Mouse (Mus musculus) heart, postnatal 25 days (tissue): ENCODE measurements around the gene Prr5l. TPM values are rescaled to one million over a fixed set of nuclear protein-coding genes. Genes with fewer than 3 reads are reported as not detected.

ENCODE experiments used
- DNase-seq: peaks from one replicate; pipeline ENCODE4 v3.0.0; 2022; ENCODE audit warnings: low spot score
- intact Hi-C: fragments of 180-260 bp; cut with DNase I; formaldehyde crosslinking; loops from one replicate; pipeline ENCODE4 v1.15.1; 2025
- total RNA-seq, 2 experiments: library from RNA; stranded (reverse); gene quantifications; 2 replicates each; pipeline ENCODE4 v1.2.3; 2021

The Prr5l gene
- 1 to 10 TPM in 1 of 2 experiments, under 1 TPM in 1; 0.64 to 2.5 TPM for total RNA-seq

DNA sequence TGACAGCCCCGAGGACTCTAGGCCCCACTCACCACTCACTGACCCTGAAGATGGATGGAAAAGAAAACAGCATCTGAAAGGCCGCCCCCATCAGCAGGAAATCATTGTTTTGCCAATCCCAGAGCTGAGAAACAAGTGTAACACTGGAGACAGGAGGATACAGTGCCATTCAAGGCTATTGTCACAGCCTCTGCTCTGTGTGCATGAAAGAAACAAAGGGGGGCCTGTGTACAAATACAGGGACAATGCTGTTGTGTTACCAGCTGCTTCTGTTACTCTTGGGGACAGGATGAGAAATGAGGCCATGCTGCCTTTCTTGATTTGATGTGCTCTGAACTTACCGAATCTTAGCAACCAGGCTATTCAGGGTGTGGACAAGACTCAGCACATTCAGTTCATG lies at the start of gene Prr5l:
TSS of gene Prr5l (minus strand) at position 30 of the 400 bp plus-strand sequence.
- intact Hi-C loops = no loop called here
- no peak for DNase-seq

DNA sequence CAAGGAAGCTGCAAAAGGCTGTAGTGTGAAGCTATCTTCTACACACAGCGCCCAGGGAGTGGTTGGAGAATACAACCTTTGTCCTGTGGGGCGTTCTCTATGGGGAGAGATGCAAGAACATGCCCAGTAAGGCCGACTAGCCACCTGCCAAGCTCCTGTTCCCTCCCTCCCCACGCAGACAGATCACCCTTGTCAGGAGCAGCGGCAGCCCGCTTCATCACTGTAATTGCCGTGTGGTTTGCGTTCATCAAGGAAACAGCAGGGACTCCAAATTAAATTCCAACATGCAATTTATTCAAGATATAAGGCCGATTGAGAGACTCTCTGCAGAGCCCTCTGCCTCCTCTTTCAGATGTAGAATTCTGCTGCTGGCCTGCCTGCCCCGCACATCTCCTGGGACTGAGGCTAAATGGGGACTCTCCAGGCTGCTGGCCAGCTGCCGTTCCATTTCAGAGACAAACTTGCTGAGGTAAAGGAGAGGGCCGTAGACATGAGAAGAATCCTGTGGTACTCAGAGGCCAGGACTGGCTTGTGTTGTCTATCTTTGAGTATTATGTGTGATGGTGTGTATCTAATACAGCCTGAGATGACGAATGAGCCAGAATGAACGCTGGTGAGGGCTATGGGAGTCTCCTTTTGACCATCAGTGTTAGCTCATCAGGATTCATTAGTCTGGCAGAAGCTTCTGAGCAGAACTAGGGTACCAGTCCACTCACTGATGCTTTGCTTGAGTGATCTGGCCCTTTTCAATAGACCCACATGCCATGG lies 49.5 kb upstream of the Prr5l start:
- intact Hi-C loops = no loop called here
- DNase-seq = no peak

DNA sequence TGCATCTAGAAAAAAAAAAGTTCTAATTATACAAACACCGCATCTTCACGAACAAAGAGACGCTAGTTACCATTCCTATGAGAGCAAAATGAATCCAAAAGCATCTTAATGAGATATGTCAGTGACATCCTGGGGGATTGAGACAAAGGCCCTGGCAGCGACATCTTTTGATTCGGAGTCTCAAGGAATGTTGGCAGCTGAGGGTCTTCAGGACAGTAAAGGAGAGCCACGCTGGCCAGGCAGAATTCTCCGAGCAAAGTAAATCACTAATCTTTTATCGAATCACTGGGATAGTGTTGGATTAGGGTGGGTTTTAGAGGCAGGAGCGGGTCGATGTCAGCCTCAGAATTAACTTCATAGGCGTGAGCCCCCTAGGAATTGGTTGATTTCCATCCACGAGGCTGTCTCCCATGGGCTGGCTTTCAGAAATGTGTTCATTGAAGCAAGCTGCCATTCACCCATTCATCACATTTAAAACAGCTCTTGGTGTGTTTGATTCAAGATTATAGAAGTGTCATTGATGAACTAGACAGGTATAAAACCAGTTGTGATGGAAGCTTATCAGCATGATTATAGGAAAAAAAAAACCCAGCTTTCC lies 42.9 kb upstream of the Prr5l start:
- intact Hi-C loops = no loop called here
- no peak for DNase-seq

DNA sequence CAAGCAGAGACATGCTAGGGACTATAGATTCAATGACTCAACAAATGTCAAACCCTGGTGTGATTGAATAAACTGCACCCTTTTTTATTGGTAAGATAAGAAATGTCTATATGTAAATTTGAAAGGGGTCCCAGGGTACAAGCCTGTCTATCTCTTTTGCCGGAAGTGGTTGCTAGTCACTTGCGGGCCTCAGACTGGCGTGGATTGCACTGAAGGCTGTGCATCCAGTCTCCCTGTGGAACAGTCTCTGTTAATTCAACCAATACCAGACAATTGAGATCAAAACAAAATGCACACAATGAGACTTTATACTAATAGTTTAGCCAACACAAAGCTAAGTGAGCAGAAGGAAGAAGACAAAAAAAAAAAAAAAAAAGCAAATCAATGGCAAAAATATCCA lies 42.4 kb upstream of the Prr5l start:
- intact Hi-C loops = no loop called here
- no peak for DNase-seq

DNA sequence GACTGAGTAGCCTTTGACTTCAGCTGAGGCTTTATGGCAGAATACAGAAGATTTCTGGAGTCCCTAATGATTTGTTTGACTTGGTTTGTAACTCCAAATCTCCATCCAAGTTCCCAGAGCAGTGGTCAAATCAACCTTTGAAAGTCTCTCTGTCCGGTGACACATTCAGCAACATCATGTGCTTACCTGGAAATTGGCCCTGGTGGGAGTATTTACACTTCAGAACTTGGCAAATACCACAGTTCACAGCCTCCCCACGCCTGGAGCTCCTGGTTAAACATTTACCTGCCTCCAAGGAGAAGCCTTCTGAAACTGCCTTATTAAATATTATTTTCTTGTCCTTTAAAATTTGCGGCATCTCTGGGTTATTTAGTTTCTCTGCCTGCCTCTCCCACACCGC lies 40.4 kb upstream of the Prr5l start:
- intact Hi-C loops = no loop called here
- no peak for DNase-seq

DNA sequence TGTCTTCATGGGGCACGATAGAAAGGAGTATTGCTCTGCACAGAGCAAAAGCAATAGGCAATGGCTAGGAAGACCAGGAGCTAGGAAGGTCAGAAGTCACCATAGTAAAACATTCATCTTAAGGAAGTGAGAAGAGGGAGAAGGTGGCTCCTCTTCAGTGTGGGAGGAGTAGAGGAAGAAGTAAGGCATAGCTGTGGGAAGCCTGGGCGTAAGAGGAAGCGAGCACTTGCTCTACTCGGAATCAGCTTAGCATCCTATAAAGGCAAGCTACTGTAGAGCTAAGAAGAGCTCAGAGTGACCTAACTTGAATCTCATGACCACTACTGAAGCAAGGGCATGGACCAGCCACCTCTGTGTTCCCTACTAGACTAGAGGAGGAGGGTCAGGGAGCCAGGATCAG lies 39.5 kb upstream of the Prr5l start:
- no peak for DNase-seq
- intact Hi-C loops = no loop called here

DNA sequence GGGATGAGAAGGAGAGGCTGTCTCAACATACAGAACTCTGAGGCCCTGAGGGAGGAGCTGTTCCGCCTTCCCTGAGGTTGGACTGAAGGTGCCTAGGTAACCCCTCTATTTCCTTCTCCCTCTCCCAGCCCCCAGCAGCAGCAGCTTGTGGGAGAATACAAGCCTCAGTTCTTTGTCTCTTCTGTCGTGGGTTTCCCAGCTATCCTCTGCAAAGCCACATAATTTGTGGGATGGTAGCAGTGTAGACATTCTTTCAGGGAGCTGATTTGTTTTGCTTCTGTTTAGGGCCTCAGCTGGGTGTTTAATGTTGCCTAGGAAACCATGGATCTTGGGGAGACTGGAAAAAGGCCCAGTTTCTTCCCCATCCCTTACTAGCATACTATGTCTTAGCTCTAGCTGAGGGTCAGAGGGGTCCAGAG lies 37.3 kb upstream of the Prr5l start:
- intact Hi-C loops = no loop called here

DNA sequence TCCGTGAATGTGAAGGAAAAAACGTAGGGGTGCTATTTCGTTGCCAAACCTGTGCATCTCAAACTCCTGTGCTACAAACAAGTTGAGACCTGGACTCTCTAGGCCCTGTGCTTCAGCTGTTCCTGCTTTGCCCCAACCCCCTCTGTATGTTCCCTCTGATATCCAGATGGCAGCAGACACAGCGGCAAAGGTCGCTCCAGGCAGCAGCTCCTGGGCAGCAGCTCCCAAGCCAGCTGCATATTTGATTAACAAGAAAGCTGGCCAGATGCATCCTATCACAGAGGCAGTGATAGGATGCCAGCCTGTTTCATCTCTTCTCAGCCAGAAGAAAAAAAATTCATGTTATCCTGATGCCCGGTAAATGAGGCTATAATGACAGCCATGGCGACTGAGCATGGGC lies 35.7 kb upstream of the Prr5l start:
- intact Hi-C loops = no loop called here
- no peak for DNase-seq

More for the DNA sequence above, 37.3 kb upstream of the Prr5l start:
- DNase-seq = no peak

DNA sequence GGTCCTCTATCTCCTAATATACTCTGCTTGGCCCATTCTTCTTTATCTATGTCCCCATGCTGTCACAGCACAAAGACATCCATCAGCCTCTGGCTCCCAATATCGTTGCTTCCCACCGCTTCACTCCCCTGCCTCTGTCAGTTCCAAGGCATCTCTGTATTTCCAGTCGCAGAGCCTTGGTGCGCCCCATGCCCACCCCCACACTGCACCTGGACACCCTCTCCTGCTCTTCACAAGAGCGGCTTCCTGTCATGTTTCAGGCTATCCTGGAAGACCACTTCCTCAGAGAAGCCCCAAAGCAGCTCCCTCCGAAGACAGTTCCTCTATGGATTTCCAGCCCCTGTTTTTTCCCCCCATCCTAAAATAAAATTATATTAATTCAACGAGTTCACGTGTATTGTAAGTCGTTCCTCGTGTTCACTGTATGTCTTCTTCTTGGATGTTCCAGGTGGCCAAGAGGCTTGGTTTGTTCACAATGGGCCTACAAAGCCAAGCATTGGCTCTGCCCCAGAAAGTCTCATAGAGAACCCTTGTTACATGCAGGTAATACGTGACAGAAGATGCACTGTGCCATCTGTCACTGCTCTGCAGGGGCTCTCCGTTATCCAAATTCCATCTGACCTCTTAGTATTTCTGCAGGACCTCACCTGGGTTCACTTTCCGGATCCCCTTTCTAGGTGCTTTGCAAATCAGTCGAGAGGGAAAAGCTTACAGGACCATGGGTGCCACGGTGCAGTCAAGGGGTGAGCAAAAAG lies 26.7 kb upstream of the Prr5l start:
- DNase-seq = no peak
- intact Hi-C loops = loop anchor here (5.0 to 10.0 kb wide), 3 partner anchors 128 to 385 kb away; no protein-coding TSS in a partner anchor

DNA sequence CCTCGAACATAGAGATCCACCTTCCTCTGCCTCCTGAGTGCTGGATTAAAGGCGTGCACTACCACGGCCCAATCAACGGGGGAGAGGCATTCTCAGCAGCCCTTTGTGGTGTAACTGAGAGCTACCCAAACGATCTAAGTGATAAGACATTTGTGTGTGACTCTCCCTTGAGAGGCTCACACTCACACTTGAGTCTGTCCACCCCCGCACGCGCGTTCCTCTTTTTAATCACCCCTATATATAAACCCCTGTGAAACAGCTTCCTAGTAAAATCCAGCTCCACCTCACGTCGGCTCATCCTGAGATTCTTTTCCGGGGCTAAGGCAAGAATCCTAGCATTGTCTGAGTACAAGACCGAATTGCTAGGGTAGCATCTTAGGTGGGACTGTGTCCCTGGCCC lies 25.9 kb upstream of the Prr5l start:
- DNase-seq = no peak
- intact Hi-C loops = loop anchor here (5.0 to 10.0 kb wide), 3 partner anchors 129 to 386 kb away; no protein-coding TSS in a partner anchor

DNA sequence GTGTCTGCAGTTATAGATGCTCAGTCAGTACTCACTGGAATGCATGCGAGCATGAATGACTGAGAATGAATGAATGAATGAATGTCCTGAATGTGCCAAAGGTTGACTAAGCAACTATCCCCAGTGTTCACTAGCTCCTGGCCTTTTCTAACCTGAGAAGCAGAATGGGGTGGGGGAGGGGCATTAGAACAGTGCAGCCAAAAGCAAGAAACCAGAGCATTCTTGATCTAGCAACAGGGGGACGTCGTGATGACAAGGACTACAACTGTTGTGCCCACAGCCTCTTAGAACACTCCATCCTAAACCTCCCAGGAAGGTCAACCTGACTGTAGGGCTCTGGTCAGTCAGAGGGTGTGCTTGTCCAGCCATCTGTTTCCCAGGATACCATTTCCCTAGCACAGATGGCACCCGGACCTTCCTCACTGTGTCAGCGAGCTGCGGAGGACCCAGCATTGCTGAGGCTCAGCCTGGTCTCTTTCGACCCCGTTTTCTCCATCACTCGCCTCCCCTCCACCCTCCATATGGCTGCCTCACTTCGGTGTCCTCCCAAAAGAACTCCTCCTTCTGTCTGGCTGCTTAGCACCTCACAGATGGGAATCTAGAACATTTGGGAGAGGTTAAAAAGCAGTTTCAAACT lies 24.7 kb upstream of the Prr5l start:
- intact Hi-C loops = loop anchor here (5.0 to 10.0 kb wide), 3 partner anchors 130 to 387 kb away; no protein-coding TSS in a partner anchor
- no peak for DNase-seq

DNA sequence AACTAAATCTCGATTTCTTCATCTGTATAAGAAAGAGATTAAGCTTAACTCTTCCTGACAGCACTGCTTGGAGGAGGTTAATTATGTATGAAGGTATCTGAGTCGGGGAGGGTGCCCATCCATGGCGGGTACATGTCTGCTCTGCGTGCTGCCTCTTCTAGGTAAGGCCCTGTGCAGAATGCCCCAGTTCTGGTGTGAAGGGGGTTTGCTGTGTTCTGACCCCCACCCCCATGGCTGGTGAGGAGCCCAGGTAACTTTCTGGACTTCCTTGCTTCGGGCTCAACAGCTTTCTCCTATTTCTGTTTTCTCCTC lies 23.5 kb upstream of the Prr5l start:
- intact Hi-C loops = loop anchor here (5.0 to 10.0 kb wide), 3 partner anchors 131 to 388 kb away; no protein-coding TSS in a partner anchor

DNA sequence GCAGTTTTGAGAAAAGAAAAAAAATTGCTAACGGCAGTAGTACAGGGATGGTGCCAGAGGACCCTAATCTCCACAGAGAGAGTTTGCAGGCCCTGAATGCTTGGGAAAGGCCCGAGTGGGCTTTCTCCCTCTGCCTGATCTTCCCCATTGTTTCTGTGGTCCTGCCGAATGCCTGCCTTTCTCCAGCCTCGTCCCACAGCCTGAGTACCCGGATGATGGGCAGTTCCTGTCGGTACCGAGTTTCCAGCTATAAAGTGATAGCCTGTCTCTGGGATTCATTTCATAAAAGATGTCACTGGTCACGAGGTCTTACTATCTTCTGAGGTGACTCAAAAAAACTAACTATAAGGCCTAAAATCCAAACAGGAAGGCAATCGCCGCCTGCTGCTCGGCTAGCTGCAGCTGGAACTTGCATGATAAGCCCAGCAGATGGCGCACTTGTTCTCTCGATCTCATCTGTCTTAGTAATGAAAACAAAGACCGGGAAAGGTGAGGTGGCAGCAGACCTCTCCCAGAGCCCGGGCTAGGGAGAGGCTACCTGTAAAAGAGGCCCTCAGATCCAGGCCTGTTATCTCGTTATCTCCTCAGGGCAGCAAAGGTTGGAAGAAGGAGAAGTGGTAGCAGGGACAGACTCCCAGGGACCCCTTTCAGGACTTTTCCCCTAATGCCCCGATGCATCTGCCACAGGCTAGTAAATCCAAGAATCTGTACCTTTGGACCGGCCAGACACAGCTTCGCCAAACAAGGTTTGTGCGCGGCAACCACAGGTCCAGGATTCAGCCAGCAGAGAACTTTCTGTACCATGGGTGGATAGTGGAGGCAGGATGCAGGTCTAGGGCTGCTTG lies 22.9 kb upstream of the Prr5l start:
- intact Hi-C loops = loop anchor here (1.0 to 10.0 kb wide), 4 partner anchors 132 to 548 kb away; no protein-coding TSS in a partner anchor
- peak; percentile 26 for DNase-seq

More for the DNA sequence above, 23.5 kb upstream of the Prr5l start:
- DNase-seq = no peak

DNA sequence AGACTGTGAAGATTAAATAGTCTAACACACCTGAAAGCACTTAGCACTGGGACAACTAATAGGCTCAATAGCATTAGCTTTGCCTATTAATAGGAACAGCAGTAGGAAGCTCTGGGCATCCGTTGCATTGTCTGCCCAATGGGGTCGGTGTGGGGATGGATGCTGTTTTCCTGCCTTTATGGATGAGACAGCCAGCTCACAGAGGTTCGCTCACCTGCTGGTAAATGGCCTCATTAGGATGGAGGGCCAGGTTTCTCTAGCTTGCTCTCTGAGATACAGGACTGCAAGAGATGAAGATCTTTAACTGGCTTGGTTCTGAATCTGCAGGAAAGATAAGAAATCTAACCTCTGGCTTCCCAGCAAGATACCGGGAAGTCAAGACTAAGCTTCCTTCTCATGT lies 19.4 kb upstream of the Prr5l start:
- intact Hi-C loops = loop anchor here (10.0 kb wide), 1 partner anchor 393 kb away; no protein-coding TSS in a partner anchor
- no peak for DNase-seq

DNA sequence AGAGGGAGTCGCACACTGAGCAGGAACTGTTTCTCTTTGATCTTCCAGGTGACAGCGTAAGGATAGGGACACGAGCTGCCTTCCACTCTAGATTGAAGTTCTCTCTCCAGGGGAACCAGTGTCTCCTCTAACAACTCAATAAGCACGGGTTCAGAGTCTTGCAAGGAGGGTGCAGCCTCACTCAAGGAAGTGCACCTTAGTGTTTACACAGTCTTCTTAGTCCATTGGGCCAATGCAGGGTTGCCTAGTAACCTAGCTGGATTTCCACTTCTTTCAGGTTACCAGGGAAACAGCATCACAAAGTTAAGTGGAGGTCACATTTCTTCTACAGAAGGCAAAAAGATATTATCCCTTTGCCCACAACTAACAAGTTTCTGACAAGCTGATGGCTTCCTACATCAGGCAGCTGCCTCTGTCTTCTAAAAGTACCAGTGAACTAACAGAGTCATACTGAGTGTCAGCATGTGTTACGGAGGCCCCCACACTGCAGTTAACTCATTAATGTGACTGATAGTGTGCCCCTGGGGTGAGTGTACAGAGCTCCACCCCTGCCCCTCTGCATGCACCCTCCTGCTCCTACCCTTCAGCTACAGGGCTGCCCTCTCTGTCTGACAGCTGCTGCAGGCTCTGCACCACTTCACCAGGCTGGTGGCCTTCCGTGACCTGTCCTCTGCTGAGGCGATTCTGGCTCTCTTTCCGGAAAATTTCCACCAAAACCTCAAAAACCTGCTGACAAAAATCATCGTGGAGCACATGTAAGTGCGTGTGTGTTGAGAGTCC lies 13.8 kb upstream of the Prr5l start:
- DNase-seq = no peak
- intact Hi-C loops = no loop called here

DNA sequence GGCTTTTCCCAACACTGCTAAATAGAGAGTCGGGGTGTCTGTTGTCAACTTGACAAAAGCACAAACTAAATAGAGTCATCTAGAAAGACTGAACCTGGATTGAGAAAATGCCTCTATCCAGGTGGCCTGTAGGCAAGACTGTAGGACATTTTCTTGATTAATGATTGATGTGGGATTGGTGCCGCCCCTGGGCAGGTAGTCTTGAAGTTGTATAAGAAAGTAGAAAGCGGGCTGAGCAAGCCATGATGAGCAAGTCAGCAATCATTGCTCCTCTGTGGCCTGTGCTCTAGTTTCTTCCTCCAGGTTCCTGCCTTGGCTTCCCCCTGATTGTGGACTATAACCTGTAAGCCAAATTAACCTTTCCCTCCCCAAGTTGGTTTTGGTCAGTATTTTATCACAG lies 11.3 kb upstream of the Prr5l start:
- intact Hi-C loops = no loop called here
- no peak for DNase-seq

DNA sequence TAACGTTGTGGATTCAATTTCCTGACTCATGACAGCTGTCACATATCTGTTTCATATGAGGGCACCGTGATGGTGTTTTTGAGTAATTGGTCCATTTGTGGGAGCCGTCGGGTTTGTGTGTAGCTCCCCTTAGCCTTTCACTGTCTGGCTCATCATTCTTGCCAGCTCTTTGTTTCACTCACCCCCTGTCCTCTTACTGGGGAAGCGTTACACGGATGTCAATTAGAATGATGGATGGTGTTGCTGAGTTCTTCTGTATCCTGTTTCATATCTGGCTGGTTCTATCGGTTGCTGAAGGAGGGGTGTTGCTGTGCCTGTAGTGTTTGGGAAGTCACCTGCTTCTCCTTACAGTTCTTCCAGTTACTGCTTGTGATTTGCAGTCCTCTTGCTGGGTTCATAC lies 8.3 kb upstream of the Prr5l start:
- no peak for DNase-seq
- intact Hi-C loops = no loop called here

DNA sequence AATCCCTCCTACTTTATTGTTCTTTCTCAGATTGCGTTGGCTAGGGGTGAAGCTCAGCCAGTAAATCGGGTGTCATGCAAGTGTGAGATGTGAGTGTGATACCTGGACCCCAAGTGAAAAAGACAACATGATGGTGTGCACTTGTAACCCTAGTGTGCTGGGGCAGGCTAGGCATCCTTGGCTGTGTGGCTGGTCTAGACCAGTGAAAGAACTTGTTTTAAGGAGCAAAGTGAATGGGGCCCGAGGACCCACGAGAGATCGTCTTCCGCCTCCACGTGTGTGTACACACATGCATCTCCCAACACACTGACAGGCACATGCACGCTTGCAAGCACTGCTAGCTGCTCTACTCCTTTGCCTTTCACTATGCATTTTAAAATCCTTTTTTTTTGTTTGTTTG lies 6.1 kb upstream of the Prr5l start:
- no peak for DNase-seq
- intact Hi-C loops = no loop called here
